Mouse (Mus musculus): ENCODE measurements around the gene Nr1i2. TPM values are rescaled to one million over a fixed set of nuclear protein-coding genes. Genes with fewer than 3 reads are reported as not detected.

The Nr1i2 gene
- polyA plus RNA-seq, 1 experiment from 2014 or later, result not detected

DNA sequence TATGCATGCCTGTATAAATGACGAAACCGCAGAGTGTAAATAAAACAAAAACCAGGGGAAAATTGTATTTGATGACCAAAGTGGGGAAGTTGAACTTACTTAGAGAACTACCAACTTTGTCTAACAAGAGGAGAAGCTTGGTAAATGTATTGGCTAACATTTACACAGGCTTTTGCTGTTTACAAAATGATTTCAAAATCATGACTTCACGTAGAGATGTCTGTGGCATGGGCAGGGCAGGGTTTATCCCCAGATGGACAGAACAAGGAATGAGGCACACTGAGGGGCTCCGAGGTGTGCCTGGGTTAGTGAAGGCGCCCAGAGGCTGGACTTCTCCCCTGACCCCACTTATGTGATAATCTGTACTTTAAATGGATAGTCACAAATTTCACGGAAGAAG, 7.3 kb downstream of the Nr1i2 start:
- no peak for ATAC-seq (ENCODE audit: insufficient number of reproducible peaks, insufficient read depth, low FRiP score, low read depth)
- no peaks in the 10 kb centered on the region for H3K36me3 ChIP-seq (ENCODE audit: control insufficient read depth, insufficient read depth, low read length)
- no peaks in the 10 kb centered on the region for H3K27me3 ChIP-seq (ENCODE audit: control insufficient read depth, insufficient read depth, low read length)
- H3K9ac ChIP-seq (ENCODE audit: low read length), result no peak overlapping the region
- H3K4me2 ChIP-seq (ENCODE audit: low read length), result no peak overlapping the region
- WGBS, result 76% methylated on average over 6 of the region's 6 CpGs
- no peak overlapping the region for H3K4me3 ChIP-seq (ENCODE audit: control insufficient read depth in 1 of 2, insufficient read depth in 1 of 2, low read depth in 1 of 2, low read length in 2 of 2)
- no peak overlapping the region for H3K27ac ChIP-seq (replicated peaks in 1 of 2; ENCODE audit: control insufficient read depth in 1 of 2, insufficient read depth in 1 of 2, low read depth in 2 of 2, low read length in 2 of 2)
- peaks cover 0 to 5% of the 10 kb centered on the region in 2 experiments; a peak in 2 of 4 replicates for H3K4me1 ChIP-seq (ENCODE audit: control insufficient read depth in 2 of 2, insufficient read depth in 2 of 2, low read length in 2 of 2)
- no peaks in the 10 kb centered on the region for H3K9me3 ChIP-seq (ENCODE audit: control insufficient read depth, low read length)

DNA sequence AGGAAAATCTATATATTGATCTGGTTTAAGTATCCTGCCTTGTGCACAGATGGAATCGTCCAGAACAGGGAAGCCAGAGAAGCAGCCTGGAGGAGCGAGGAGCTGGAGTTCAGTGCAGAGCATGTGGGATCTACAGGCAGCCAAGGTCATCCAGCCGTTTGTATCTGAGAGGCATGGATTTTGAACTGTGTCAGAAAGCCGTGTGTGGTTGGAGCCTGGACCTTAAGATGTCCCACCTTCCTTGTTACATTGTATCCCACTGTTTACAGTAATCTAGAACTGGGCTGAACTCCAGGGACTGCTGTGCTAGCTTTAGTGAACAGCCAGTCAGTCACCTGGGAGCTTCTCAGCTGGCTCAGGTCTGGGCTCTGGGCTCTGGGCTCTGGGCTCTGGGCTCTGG, 8.1 kb downstream of the Nr1i2 start:
- 59% methylated on average over 4 of the region's 4 CpGs for WGBS
- Histone ChIP-seq H3K4me3 (ENCODE audit: control insufficient read depth in 1 of 2, insufficient read depth in 1 of 2, low read depth in 1 of 2, low read length in 2 of 2) (no peak overlapping the region), H3K9ac (ENCODE audit: low read length) (no peak overlapping the region), H3K4me1 (ENCODE audit: control insufficient read depth in 2 of 2, insufficient read depth in 2 of 2, low read length in 2 of 2) (peaks cover 0 to 5% of the 10 kb centered on the region in 2 experiments; a peak in 2 of 4 replicates), H3K36me3 (ENCODE audit: control insufficient read depth, insufficient read depth, low read length) (no peaks in the 10 kb centered on the region), H3K4me2 (ENCODE audit: low read length) (no peak overlapping the region), H3K9me3 (ENCODE audit: control insufficient read depth, low read length) (no peaks in the 10 kb centered on the region), H3K27ac (replicated peaks in 1 of 2; ENCODE audit: control insufficient read depth in 1 of 2, insufficient read depth in 1 of 2, low read depth in 2 of 2, low read length in 2 of 2) (no peak overlapping the region), H3K27me3 (ENCODE audit: control insufficient read depth, insufficient read depth, low read length) (no peaks in the 10 kb centered on the region)
- no peak for ATAC-seq (ENCODE audit: insufficient number of reproducible peaks, insufficient read depth, low FRiP score, low read depth)

DNA sequence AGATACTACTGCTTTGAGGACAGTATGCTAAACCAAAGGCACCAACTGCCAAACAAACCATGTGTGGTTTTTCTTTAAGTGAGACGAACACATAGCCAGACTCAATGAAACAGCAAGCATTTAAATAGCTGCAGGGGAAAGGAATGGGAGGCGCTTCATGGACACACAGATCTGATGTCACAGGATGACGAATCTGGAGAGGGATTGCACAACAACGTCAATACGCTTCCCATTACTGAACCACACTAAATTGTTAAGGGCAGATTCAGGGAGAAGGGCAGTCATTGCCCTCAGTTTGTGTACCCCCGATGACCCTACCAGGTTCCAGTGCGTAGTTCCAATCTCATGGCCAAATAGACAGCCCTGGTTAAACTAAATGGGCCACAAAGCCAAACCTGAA, 8.8 kb downstream of the Nr1i2 start:
- no peaks in the 10 kb centered on the region for H3K9me3 ChIP-seq (ENCODE audit: control insufficient read depth, low read length)
- H3K27ac ChIP-seq (replicated peaks in 1 of 2; ENCODE audit: control insufficient read depth in 1 of 2, insufficient read depth in 1 of 2, low read depth in 2 of 2, low read length in 2 of 2), result no peak overlapping the region
- 84% methylated on average over 7 of the region's 7 CpGs for WGBS
- H3K9ac ChIP-seq (ENCODE audit: low read length), result no peak overlapping the region
- H3K27me3 ChIP-seq (ENCODE audit: control insufficient read depth, insufficient read depth, low read length), result no peaks in the 10 kb centered on the region
- no peak for ATAC-seq (ENCODE audit: insufficient number of reproducible peaks, insufficient read depth, low FRiP score, low read depth)
- H3K36me3 ChIP-seq (ENCODE audit: control insufficient read depth, insufficient read depth, low read length), result no peaks in the 10 kb centered on the region
- H3K4me1 ChIP-seq (ENCODE audit: control insufficient read depth in 2 of 2, insufficient read depth in 2 of 2, low read length in 2 of 2), result peaks cover 0 to 5% of the 10 kb centered on the region in 2 experiments; a peak in 2 of 4 replicates
- no peak overlapping the region for H3K4me3 ChIP-seq (ENCODE audit: control insufficient read depth in 1 of 2, insufficient read depth in 1 of 2, low read depth in 1 of 2, low read length in 2 of 2)
- H3K4me2 ChIP-seq (ENCODE audit: low read length), result no peak overlapping the region

DNA sequence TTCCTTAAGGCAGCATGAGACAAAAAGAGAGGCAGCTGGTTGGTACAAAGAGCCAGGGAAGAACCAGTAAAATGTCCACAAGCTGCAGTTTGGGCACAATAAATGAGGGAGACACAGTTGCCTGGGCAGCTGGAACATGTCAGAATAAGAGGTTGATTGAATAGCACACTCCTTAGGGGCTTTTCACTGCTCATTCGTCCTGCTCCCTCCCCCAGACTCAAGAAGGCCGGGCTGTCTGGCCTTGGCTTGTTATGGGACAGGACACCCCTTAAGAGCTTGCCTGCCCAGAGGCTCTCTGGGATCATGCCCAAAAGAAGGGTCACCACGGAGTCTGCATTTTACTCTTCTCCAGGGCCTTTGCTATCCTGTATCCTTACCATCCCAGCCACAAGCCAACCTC, 11.3 kb downstream of the Nr1i2 start:
- ATAC-seq (ENCODE audit: insufficient number of reproducible peaks, insufficient read depth, low FRiP score, low read depth), result no peak
- H3K27ac ChIP-seq (replicated peaks in 1 of 2; ENCODE audit: control insufficient read depth in 1 of 2, insufficient read depth in 1 of 2, low read depth in 2 of 2, low read length in 2 of 2), result no peak overlapping the region
- 50% methylated on average over 3 of the region's 3 CpGs for WGBS
- H3K4me3 ChIP-seq (ENCODE audit: control insufficient read depth in 1 of 2, insufficient read depth in 1 of 2, low read depth in 1 of 2, low read length in 2 of 2), result no peak overlapping the region
- H3K9ac ChIP-seq (ENCODE audit: low read length), result no peak overlapping the region
- peaks cover 0 to 2% of the 10 kb centered on the region in 2 experiments; a peak in 1 of 4 replicates for H3K4me1 ChIP-seq (ENCODE audit: control insufficient read depth in 2 of 2, insufficient read depth in 2 of 2, low read length in 2 of 2)
- no peak overlapping the region for H3K4me2 ChIP-seq (ENCODE audit: low read length)
- H3K9me3 ChIP-seq (ENCODE audit: control insufficient read depth, low read length), result no peaks in the 10 kb centered on the region
- H3K36me3 ChIP-seq (ENCODE audit: control insufficient read depth, insufficient read depth, low read length), result no peaks in the 10 kb centered on the region
- no peaks in the 10 kb centered on the region for H3K27me3 ChIP-seq (ENCODE audit: control insufficient read depth, insufficient read depth, low read length)

- Histone ChIP-seq H3K4me3 (ENCODE audit: control insufficient read depth in 1 of 2, insufficient read depth in 1 of 2, low read depth in 1 of 2, low read length in 2 of 2) (no peak overlapping the region), H3K27ac (replicated peaks in 1 of 2; ENCODE audit: control insufficient read depth in 1 of 2, insufficient read depth in 1 of 2, low read depth in 2 of 2, low read length in 2 of 2) (no peak overlapping the region), H3K4me2 (ENCODE audit: low read length) (no peak overlapping the region), H3K9me3 (ENCODE audit: control insufficient read depth, low read length) (no peaks in the 10 kb centered on the region), H3K27me3 (ENCODE audit: control insufficient read depth, insufficient read depth, low read length) (no peaks in the 10 kb centered on the region), H3K4me1 (ENCODE audit: control insufficient read depth in 2 of 2, insufficient read depth in 2 of 2, low read length in 2 of 2) (no peaks in the 10 kb centered on the region), H3K36me3 (ENCODE audit: control insufficient read depth, insufficient read depth, low read length) (no peaks in the 10 kb centered on the region), H3K9ac (ENCODE audit: low read length) (no peak overlapping the region)
- 63% methylated on average over 7 of the region's 7 CpGs for WGBS
- no peak for ATAC-seq (ENCODE audit: insufficient number of reproducible peaks, insufficient read depth, low FRiP score, low read depth)
Measured at GRCm38 (mm10) chr16:38282559-38283160, 12.0 kb downstream of the Nr1i2 start.

DNA sequence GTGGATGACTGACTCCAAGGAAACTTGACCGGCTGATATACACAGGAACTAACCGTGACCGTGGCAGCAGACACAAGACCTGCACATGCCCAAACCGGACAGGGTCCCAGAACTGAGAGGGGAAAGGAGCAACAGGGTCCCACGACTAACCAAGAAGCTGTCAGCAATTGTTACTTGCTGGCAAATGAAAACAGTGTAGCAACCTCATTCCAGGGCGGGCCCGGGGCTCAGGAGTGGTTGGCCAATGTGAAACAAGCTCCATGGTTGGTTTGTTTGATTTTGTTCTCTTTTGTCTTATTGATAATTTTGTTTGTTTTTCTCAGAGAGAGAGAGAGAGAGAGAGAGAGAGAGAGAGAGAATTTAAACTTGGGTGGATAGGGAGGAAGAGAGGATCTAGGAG, 13.7 kb downstream of the Nr1i2 start:
- Histone ChIP-seq H3K27ac (replicated peaks in 1 of 2; ENCODE audit: control insufficient read depth in 1 of 2, insufficient read depth in 1 of 2, low read depth in 2 of 2, low read length in 2 of 2) (no peak overlapping the region), H3K4me3 (ENCODE audit: control insufficient read depth in 1 of 2, insufficient read depth in 1 of 2, low read depth in 1 of 2, low read length in 2 of 2) (no peak overlapping the region), H3K4me2 (ENCODE audit: low read length) (no peak overlapping the region), H3K9ac (ENCODE audit: low read length) (no peak overlapping the region), H3K27me3 (ENCODE audit: control insufficient read depth, insufficient read depth, low read length) (no peaks in the 10 kb centered on the region), H3K36me3 (ENCODE audit: control insufficient read depth, insufficient read depth, low read length) (no peaks in the 10 kb centered on the region), H3K4me1 (ENCODE audit: control insufficient read depth in 2 of 2, insufficient read depth in 2 of 2, low read length in 2 of 2) (no peaks in the 10 kb centered on the region), H3K9me3 (ENCODE audit: control insufficient read depth, low read length) (no peaks in the 10 kb centered on the region)
- 60% methylated on average over 7 of the region's 7 CpGs for WGBS
- ATAC-seq (ENCODE audit: insufficient number of reproducible peaks, insufficient read depth, low FRiP score, low read depth), result no peak

DNA sequence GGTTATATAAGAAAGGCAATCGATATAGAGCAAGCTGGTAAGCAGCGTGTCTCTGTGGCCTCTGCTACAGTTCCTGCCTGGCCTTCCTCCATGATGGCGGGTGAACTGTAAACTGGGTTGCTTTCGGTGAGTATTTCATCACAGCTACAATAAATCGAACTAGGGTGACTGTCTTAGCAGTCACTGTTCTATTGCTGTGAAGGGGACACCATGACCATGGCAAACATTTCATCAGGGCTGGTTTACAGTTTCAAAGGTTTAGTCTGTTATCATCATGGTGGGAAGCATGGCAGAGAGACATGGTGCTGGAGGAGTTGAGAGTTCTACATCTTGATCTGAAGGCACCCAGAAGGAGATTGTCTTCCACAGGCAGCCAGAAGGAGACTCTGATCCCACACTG, 14.8 kb downstream of the Nr1i2 start:
- Histone ChIP-seq H3K36me3 (ENCODE audit: control insufficient read depth, insufficient read depth, low read length) (no peaks in the 10 kb centered on the region), H3K4me1 (ENCODE audit: control insufficient read depth in 2 of 2, insufficient read depth in 2 of 2, low read length in 2 of 2) (no peaks in the 10 kb centered on the region), H3K27ac (replicated peaks in 1 of 2; ENCODE audit: control insufficient read depth in 1 of 2, insufficient read depth in 1 of 2, low read depth in 2 of 2, low read length in 2 of 2) (no peak overlapping the region), H3K4me2 (ENCODE audit: low read length) (no peak overlapping the region), H3K9me3 (ENCODE audit: control insufficient read depth, low read length) (no peaks in the 10 kb centered on the region), H3K27me3 (ENCODE audit: control insufficient read depth, insufficient read depth, low read length) (no peaks in the 10 kb centered on the region), H3K9ac (ENCODE audit: low read length) (no peak overlapping the region), H3K4me3 (ENCODE audit: control insufficient read depth in 1 of 2, insufficient read depth in 1 of 2, low read depth in 1 of 2, low read length in 2 of 2) (no peak overlapping the region)
- WGBS, result 89% methylated on average over 5 of the region's 5 CpGs
- ATAC-seq (ENCODE audit: insufficient number of reproducible peaks, insufficient read depth, low FRiP score, low read depth), result no peak

DNA sequence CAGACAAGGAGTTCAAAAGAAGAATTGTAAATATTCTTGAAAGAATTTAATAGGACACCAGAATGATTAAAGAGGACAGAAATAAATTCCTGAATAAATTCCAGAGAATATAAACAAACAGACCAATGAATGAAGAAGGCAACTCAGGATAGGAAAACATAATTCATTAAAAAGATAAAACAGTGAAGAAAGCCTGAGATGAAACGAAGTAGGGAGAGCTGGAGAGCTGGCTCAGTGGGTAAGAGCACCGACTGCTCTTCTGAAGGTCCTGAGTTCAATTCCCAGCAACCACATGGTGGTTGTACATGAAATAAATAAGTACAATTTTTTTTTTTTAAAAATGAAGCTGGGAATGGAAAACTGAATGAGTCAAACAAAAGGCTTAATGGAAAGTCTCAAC, 19.9 kb downstream of the Nr1i2 start:
- H3K4me3 ChIP-seq (ENCODE audit: control insufficient read depth in 1 of 2, insufficient read depth in 1 of 2, low read depth in 1 of 2, low read length in 2 of 2), result no peak overlapping the region
- no peaks in the 10 kb centered on the region for H3K9me3 ChIP-seq (ENCODE audit: control insufficient read depth, low read length)
- no peak overlapping the region for H3K4me2 ChIP-seq (ENCODE audit: low read length)
- ATAC-seq (ENCODE audit: insufficient number of reproducible peaks, insufficient read depth, low FRiP score, low read depth), result no peak
- no peak overlapping the region for H3K9ac ChIP-seq (ENCODE audit: low read length)
- no peaks in the 10 kb centered on the region for H3K4me1 ChIP-seq (ENCODE audit: control insufficient read depth in 2 of 2, insufficient read depth in 2 of 2, low read length in 2 of 2)
- no peaks in the 10 kb centered on the region for H3K27me3 ChIP-seq (ENCODE audit: control insufficient read depth, insufficient read depth, low read length)
- H3K27ac ChIP-seq (replicated peaks in 1 of 2; ENCODE audit: control insufficient read depth in 1 of 2, insufficient read depth in 1 of 2, low read depth in 2 of 2, low read length in 2 of 2), result no peak overlapping the region
- 80% methylated on average over 2 of the region's 2 CpGs for WGBS
- H3K36me3 ChIP-seq (ENCODE audit: control insufficient read depth, insufficient read depth, low read length), result no peaks in the 10 kb centered on the region

All from heart, embryonic 14.5 days (tissue).